Mouse (Mus musculus): ENCODE results near the gene Fmnl1.

Fmnl1 gene

DNA sequence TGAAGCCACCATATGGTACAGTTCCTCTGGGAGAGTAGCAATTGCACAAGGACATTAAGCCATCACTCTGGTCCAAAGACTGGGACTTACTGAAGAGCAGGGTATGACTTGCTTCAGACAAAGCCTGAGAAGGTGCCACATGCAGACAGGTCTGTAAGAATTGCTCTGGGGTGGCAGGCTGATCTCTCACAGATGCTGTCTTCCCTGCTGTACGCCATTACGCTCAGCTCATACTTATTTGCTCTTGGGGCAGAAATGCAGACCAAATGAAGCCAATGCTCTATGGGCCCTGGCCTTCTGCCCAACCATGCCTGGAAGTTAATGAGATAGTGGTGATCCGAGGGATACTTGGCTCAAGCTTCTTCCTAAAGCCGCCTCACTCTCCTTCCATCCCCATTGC is 73.9 kb downstream of the Fmnl1 start:
- TF ChIP-seq GATA4 (IDR thresholded peaks at IDR 0.05; ENCODE audit: insufficient replicate concordance, low read length) = no peak

DNA sequence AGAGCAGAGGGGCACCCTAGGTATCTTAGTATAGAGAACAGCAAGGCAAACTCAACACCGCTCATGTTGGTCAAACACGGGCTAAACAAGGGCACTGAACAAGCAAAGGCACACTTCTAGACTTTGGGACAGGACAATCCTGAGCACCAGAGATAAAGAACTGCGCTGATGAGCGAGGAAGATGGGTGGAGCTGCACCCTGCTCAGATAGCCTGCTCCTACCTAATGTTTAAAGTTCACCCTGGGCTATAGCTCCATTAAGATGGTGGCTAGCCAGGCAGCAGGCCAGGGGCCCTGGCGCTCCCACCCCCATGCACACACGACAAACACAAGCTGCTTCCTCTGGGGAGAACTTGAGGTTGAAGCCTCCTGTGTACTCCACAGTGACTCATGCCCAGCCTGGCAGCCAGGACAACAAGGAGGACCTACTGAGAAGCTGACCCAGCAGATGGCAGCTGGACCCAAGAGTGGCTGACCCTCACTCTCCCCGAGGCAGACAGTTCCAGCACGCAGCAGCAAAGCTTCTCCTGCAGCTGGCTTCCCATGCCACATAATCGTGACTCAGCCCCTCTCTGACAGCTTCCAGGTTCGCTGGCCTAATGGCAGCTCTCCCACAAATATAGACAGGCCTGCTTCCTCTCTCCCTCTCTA is 75.3 kb downstream of the Fmnl1 start:
- no peak for TF ChIP-seq GATA4 (IDR thresholded peaks at IDR 0.05; ENCODE audit: insufficient replicate concordance, low read length)

DNA sequence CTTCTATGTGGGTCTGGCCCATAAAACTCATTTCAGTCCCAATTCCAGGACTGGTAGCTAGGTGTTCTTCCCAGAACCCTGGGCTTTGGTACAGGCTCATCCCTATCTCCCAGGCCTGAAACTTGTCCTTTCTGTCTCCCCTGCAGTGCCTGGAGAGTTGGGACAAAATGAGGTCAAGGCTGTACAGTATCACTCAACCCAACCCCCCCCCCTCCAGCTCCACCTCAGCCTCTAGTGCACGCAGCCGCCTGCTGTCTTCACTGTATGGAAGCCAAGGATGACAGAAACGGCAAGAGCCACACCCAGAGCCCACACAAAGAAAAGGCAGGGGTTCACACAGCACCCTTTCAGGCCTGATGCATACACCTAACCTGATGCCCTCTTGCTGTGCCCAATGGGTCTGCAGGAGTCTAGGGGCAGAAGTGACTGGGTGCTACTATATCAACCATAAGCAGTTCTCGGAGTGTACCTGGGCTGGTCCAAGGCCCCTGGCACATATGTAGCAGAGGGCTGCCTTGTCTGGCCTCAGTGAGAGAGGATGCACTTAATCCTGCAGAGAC is 75.9 kb downstream of the Fmnl1 start:
- TF ChIP-seq GATA4 (IDR thresholded peaks at IDR 0.05; ENCODE audit: insufficient replicate concordance, low read length) = no peak

DNA sequence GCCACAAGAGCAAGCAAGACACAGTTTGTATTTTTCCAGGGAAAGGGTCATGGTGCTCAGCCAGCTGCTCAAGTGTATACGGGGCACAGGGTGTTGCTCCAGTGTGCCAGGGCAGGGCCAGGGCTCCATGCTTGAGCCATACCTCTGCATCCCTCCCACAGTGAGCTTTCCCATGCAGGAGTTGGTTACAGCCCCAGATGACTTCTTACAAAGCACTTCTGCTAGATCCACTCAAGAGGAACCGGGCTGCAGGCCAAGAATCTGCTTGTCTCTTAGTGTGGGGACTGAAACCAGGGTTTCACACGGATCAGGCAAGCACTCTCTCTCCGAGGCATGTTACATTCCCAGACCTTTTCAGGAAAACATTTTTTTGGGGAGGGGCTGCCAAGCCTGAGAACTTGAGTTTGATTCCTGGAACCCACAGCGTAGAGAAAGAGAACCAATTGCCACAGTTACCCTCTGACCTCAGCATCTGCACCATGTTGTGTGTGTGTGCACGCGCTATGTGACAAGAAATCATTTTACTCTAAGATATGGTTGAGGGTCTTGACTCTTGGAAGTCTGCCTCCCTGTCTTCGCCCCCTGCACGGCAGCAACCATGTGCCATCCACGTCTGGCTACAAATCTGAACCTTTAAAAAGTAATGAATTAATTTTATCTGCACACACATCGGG is 76.7 kb downstream of the Fmnl1 start:
- TF ChIP-seq GATA4 (IDR thresholded peaks at IDR 0.05; ENCODE audit: insufficient replicate concordance, low read length) = no peak

All from liver, adult (tissue).